Mouse (Mus musculus) liver, embryonic 14.5 days (tissue): ENCODE results near the gene Ptprn2.

Source experiments
- CTCF ChIP-seq: IDR thresholded peaks from 2 replicates; pipeline ENCODE4 v1.5.1; 2016; ENCODE audit warnings: antibody characterized with exemption, low read depth, control low read depth
- EP300 ChIP-seq: IDR thresholded peaks from 2 replicates; pipeline ENCODE4 v1.6.1; 2016; ENCODE audit warnings: antibody characterized with exemption, low read depth

DNA sequence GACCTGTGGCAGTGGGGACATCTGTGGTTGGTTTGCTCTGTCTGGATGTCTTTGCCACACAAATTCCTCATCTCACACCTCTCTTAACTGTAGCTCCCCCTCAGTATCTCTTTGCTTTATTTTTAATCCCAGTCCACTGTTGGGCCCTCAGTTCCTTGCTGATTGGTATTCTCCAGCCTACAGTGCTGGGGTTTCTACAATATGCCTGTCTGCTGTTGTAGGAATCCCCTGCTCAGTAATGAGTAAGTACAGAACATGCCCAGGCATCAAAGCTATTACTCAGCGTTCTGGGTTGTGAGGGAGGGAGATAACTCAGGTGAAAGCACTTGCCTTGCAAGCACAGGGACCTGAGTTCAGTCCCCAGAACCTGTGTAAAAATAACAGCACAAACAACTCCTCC, 81.2 kb downstream of the Ptprn2 start:
- TF ChIP-seq CTCF (no peak), EP300 (no peak)
